Mouse (Mus musculus) neural tube, embryonic 14.5 days (tissue): Measurements from ENCODE around the gene Erc2. TPM values are rescaled to one million over a fixed set of nuclear protein-coding genes. Genes with fewer than 3 reads are reported as not detected.
"Not testable (repeated sequence)": the region's sequence is repeated elsewhere in the genome, so short reads cannot be mapped to it uniquely, and the experiment has no call there.

Experiments
- ATAC-seq: fragments of 200-750 bp; cut with Nextera tagmentation; 2 replicates; pipeline ENCODE4 v1.8.0; 2017; ENCODE audit warnings: low read depth, mild to moderate bottlenecking, moderate TSS enrichment, moderate library complexity
- H3K27ac ChIP-seq: fragments of 300-500 bp; sonication (generic); 2 replicates; pipeline ENCODE4 v1.5.1; 2014; ENCODE audit warnings: low read depth, mild to moderate bottlenecking, control low read depth, low read length, moderate library complexity, mixed read lengths
- H3K27me3 ChIP-seq: fragments of 300-500 bp; sonication (generic); 2 replicates; pipeline ENCODE4 v1.6.1; 2014; ENCODE audit warnings: low read length; ENCODE audit not compliant: control insufficient read depth, insufficient read depth
- H3K36me3 ChIP-seq: fragments of 300-500 bp; sonication (generic); 2 replicates; pipeline ENCODE4 v1.6.1; 2014; ENCODE audit warnings: low read length, mixed read lengths; ENCODE audit not compliant: control insufficient read depth, insufficient read depth
- H3K4me1 ChIP-seq: fragments of 300-500 bp; sonication (generic); 2 replicates; pipeline ENCODE4 v1.6.1; 2014; ENCODE audit warnings: low read length; ENCODE audit not compliant: control insufficient read depth, insufficient read depth
- H3K4me2 ChIP-seq: fragments of 300-500 bp; sonication (generic); 2 replicates; pipeline ENCODE4 v1.6.1; 2014; ENCODE audit warnings: mild to moderate bottlenecking, low read depth, low read length, control low read depth
- H3K4me3 ChIP-seq: fragments of 300-500 bp; sonication (generic); 2 replicates; pipeline ENCODE4 v1.5.1; 2014; ENCODE audit warnings: low read depth, low read length, control low read depth, mixed read lengths
- H3K9ac ChIP-seq: fragments of 300-500 bp; sonication (generic); replicated peaks from 2 replicates; pipeline ENCODE4 v1.6.1; 2014; ENCODE audit warnings: low read depth, mild to moderate bottlenecking, control low read depth, low read length, mixed read lengths
- H3K9me3 ChIP-seq: fragments of 300-500 bp; sonication (generic); 2 replicates; pipeline ENCODE4 v1.6.1; 2016; ENCODE audit warnings: low read length; ENCODE audit not compliant: control insufficient read depth
- WGBS: fragments of 180-500 bp; shearing (Covaris S2); extraction: QIAGEN DNeasy Blood & Tissue Kit; methylation state at CpG from one replicate; pipeline ENCODE4 v1.1.7; 2014; 5-methylcytosine and 5-hydroxymethylcytosine counted together
- polyA plus RNA-seq: library from polyadenylated mRNA; unstranded; fragments of >200 nt; fragmentation: Nextera tagmentation; extraction: Ambion mirVana; gene quantifications from 2 replicates; pipeline ENCODE4 v1.2.1, GENCODE M21; 2014

The Erc2 gene
- polyA plus RNA-seq, 1 experiment from 2014 or later, result 117 TPM

DNA sequence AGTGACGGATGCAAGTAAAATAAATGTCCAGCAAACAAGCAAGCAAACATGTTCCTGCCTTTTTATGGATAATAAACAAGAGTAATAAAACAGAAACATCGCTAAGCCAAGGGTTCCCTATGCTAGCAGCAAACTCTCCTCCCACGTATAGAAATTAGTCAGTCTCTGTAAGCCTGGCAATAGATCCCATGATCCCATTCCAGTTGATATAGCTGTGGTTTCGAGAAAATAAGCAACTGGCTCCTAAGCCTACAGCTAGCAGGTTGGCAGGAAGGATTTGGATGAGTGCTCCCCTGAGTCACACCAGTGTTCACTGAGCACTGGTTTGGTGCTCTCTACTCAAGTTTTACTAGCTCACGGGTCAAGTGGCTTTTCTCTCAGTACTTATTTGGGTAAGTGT is 259.7 kb downstream of the Erc2 start:
- H3K36me3 ChIP-seq, result no peaks in the 10 kb centered on the region
- no peaks in the 10 kb centered on the region for H3K4me1 ChIP-seq
- H3K27me3 ChIP-seq, result no peaks in the 10 kb centered on the region
- WGBS, result 74% methylated on average over 5 of the region's 5 CpGs
- no peak overlapping the region for H3K4me2 ChIP-seq
- H3K27ac ChIP-seq, result no peak overlapping the region
- no peaks in the 10 kb centered on the region for H3K9me3 ChIP-seq
- no peak for ATAC-seq
- no peak overlapping the region for H3K4me3 ChIP-seq
- no peak overlapping the region for H3K9ac ChIP-seq

DNA sequence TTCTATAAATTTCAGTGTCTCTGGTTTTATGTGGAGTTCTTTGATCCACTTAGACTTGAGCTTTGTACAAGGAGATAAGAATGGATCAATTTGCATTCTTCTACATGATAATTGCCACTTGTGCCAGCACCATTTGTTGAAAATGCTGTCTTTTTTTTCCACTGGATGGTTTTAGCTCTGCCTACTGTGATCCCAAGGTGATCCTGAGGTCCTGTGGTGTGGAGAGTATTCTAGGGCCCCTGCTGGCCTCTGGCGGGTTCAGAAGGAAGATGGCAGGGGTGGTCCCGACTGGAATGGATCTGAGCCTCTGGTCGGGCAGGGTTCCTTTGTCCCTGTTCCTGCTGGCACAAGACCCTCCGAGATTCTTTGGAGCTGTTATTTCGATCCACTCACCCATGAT is 264.1 kb downstream of the Erc2 start:
- not testable (repeated sequence) for H3K27me3 ChIP-seq, H3K9me3 ChIP-seq, H3K4me2 ChIP-seq, H3K4me3 ChIP-seq, H3K27ac ChIP-seq, H3K9ac ChIP-seq, ATAC-seq, H3K4me1 ChIP-seq, H3K36me3 ChIP-seq
- WGBS, result 78% methylated on average over 5 of the region's 5 CpGs

DNA sequence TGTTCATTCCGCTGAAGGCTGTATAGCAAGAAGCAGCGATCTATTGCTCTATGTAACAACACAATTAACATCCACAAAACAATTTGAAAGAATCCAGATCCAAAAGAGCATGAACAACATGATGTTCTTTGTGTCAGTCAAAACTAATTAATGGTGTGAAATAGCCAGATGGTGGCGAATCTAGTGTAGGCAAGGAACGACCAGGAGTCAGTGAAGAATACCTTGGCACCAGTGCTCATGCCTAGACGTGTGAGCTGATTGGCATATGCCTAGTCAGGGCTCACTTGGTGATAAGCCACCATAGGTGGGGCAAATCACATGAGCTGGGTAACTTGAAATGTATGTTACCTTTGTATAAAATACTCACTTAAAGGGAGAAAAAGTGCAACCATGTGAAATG is 265.3 kb downstream of the Erc2 start:
- WGBS, result 81% methylated on average over 5 of the region's 5 CpGs
- no peak for ATAC-seq

DNA sequence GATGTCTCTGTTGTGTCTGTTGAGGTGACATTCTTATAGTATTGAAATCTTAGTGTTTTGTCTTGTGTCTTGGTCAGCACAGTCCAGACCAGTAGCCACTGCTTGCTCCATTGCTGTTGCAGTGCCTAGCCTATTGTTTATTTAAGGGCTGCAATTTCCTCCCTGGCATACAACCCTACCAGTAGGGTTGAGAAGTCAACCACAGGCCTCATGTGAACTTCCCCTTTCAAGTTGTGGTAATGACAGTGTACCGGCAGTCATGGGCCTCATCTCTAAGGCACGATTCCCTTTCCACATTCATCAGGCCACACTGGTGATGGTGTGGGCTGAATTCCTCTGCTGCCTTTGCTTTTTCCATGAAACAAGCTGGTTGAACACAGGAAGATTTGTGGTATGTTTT is 267.4 kb downstream of the Erc2 start:
- H3K4me3 ChIP-seq, result no peak overlapping the region
- no peak overlapping the region for H3K4me2 ChIP-seq
- no peak overlapping the region for H3K27ac ChIP-seq
- H3K27me3 ChIP-seq, result no peaks in the 10 kb centered on the region
- H3K36me3 ChIP-seq, result no peaks in the 10 kb centered on the region
- no peak for ATAC-seq
- H3K4me1 ChIP-seq, result no peaks in the 10 kb centered on the region
- WGBS, result 69% methylated on average over 2 of the region's 2 CpGs
- no peak overlapping the region for H3K9ac ChIP-seq
- no peaks in the 10 kb centered on the region for H3K9me3 ChIP-seq

More for the DNA sequence above, 265.3 kb downstream of the Erc2 start:
- Histone ChIP-seq H3K4me2 (no peak overlapping the region), H3K9ac (no peak overlapping the region), H3K4me3 (no peak overlapping the region), H3K36me3 (no peaks in the 10 kb centered on the region), H3K4me1 (no peaks in the 10 kb centered on the region), H3K27me3 (no peaks in the 10 kb centered on the region), H3K9me3 (no peaks in the 10 kb centered on the region), H3K27ac (no peak overlapping the region)

DNA sequence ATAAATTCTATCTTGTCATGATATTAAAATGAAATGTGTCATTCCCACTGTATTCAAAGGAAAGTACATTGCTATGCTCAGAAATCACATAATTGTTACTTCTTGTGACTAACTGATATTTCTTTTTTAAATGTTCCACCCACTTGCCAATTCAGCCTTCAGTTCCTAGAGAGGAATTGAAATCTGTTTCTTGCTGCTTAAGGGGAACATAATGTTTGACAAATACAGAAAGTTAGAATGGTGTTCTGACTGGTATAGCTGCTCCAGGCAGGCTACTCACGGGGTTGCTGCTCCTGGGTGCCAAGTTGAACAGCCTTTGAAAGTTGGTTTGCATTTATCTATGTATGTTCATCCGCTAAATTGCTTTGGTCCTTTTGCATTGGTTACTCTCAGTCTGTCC is 270.2 kb downstream of the Erc2 start:
- H3K4me1 ChIP-seq, result no peaks in the 10 kb centered on the region
- no peak overlapping the region for H3K27ac ChIP-seq
- no peaks in the 10 kb centered on the region for H3K27me3 ChIP-seq
- ATAC-seq, result no peak
- H3K9me3 ChIP-seq, result no peaks in the 10 kb centered on the region
- no peak overlapping the region for H3K4me3 ChIP-seq
- no peak overlapping the region for H3K4me2 ChIP-seq
- no peak overlapping the region for H3K9ac ChIP-seq
- 91% methylated on average over 2 of the region's 2 CpGs for WGBS
- no peaks in the 10 kb centered on the region for H3K36me3 ChIP-seq

DNA sequence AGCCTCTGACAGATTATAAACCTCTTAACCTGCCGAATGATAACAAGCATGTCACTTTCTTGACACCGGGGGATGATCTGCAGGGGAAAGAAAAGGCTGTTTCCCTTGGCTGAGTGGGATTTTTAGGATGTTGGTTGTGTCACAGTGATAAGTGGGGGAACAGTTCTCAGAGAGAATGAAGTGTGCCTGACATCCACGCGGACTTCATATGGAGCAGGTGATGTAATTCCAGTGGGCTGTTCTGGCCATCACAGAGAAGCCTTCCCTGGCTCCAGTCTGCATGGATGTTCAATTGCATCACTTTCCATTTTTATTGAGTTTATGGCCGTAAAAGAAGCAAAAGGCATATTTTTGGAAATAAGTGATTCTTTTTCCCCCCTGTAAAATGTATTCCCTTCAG is 279.5 kb downstream of the Erc2 start:
- no peaks in the 10 kb centered on the region for H3K9me3 ChIP-seq
- no peak for ATAC-seq
- WGBS, result 79% methylated on average over 5 of the region's 5 CpGs
- H3K9ac ChIP-seq, result no peak overlapping the region
- H3K4me2 ChIP-seq, result no peak overlapping the region
- H3K4me1 ChIP-seq, result no peaks in the 10 kb centered on the region
- no peaks in the 10 kb centered on the region for H3K27me3 ChIP-seq
- no peaks in the 10 kb centered on the region for H3K36me3 ChIP-seq
- no peak overlapping the region for H3K27ac ChIP-seq
- H3K4me3 ChIP-seq, result no peak overlapping the region

DNA sequence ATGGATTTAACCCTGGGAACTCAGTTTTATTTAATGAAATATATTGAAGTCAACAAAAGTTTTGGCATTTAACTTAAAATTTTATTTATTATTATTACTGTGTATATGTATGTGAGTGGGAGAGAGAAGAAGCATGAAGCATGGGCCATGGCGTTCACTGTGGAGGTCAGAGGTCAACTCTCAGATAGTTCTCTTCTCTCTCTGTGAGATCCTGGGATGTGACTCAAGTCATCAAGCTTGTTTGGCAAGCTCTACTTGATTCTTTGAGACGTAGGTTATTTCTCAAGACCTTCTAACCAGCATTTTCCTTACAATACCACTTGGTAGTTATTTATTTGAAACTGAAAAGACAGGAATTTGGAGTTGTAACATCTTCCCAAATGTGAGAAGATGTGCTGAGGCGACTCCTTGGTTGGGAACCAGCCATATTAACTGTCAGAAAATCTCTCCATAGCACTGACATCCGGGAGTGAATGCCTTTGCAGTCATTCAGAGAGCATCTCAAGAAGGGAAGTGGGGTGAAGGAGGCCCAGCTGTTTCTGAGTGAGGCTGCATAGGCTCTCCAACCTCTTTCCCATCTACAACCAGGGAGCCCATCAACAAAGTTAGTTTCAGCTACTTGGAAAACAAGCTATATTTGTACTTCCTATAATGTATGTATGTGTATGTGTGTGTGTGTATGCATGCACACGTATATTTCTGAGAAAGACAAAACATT is 299.6 kb downstream of the Erc2 start:
- Histone ChIP-seq H3K4me2 (no peak overlapping the region), H3K4me1 (no peaks in the 10 kb centered on the region), H3K27me3 (no peaks in the 10 kb centered on the region), H3K9ac (no peak overlapping the region), H3K9me3 (no peaks in the 10 kb centered on the region), H3K36me3 (no peaks in the 10 kb centered on the region), H3K4me3 (no peak overlapping the region), H3K27ac (no peak overlapping the region)
- ATAC-seq, result no peak
- 91% methylated on average over 5 of the region's 5 CpGs for WGBS

DNA sequence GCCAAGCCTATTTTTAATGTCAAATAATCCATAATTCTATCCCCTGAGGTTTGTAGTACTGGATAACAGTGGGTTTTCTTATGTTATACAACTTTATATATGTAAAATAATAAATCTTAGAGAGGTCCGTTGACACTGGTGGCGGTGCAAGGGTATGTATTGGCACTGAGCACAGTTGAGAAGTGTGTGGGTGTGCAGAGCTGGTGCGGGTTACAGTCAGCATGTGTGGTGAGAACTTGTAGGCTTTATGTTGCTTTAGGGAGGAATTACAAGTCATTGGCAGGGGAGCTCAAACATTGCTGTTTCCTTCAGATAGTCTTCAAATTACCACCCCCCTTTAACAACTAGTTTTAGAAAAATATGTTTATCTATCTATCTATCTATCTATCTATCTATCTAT is 305.1 kb downstream of the Erc2 start:
- no peaks in the 10 kb centered on the region for H3K4me1 ChIP-seq
- no peak for ATAC-seq
- no peaks in the 10 kb centered on the region for H3K9me3 ChIP-seq
- no peak overlapping the region for H3K9ac ChIP-seq
- H3K27ac ChIP-seq, result no peak overlapping the region
- H3K36me3 ChIP-seq, result no peaks in the 10 kb centered on the region
- H3K27me3 ChIP-seq, result no peaks in the 10 kb centered on the region
- no peak overlapping the region for H3K4me2 ChIP-seq
- WGBS, result 90% methylated on average over 3 of the region's 3 CpGs
- no peak overlapping the region for H3K4me3 ChIP-seq

- no peaks in the 10 kb centered on the region for H3K36me3 ChIP-seq
- H3K27me3 ChIP-seq, result no peaks in the 10 kb centered on the region
- WGBS, result 74% methylated on average over 1 of the region's 1 CpGs
- no peak overlapping the region for H3K9ac ChIP-seq
- no peaks in the 10 kb centered on the region for H3K9me3 ChIP-seq
- ATAC-seq, result no peak
- H3K4me3 ChIP-seq, result no peak overlapping the region
- H3K4me1 ChIP-seq, result no peaks in the 10 kb centered on the region
- no peak overlapping the region for H3K4me2 ChIP-seq
- H3K27ac ChIP-seq, result no peak overlapping the region
Observed at GRCm38 (mm10) chr14:27933533-27933932, 311.3 kb downstream of the Erc2 start.
